Mouse (Mus musculus): ENCODE results near the gene Rap1a. TPM values are rescaled to one million over a fixed set of nuclear protein-coding genes. Genes with fewer than 3 reads are reported as not detected.

The Rap1a gene
- total and polyA plus RNA-seq, 2 experiments from 2014 or later: 19.0 to 78.6 TPM

GRCm38 (mm10) chr3:105818130-105819004, 17.2 kb upstream of the Rap1a start:
- H3K4me2 ChIP-seq (ENCODE audit: low read depth, low read length): no peak overlapping the region
- no peak overlapping the region for H3K4me3 ChIP-seq (ENCODE audit: low read length)
- no peak overlapping the region for H3K27ac ChIP-seq
- no peak overlapping the region for H3K9ac ChIP-seq (replicated peaks; ENCODE audit: low read length)
- no peak for ATAC-seq
- no peaks in the 10 kb centered on the region for H3K4me1 ChIP-seq (ENCODE audit: insufficient read depth, low read length)
- TF ChIP-seq CTCF (IDR thresholded peaks at IDR 0.05; ENCODE audit: low read depth): no peak
- H3K27me3 ChIP-seq (ENCODE audit: insufficient read depth, low read length): no peaks in the 10 kb centered on the region
- H3K36me3 ChIP-seq (ENCODE audit: insufficient read depth, low read length): no peaks in the 10 kb centered on the region
- 64% methylated on average over 6 of the region's 6 CpGs for WGBS
- H3K9me3 ChIP-seq (ENCODE audit: low read length): no peaks in the 10 kb centered on the region
- no peak for DNase-seq (ENCODE audit: low spot score)

GRCm38 (mm10) chr3:105816089-105816488, 15.0 kb upstream of the Rap1a start:
- TF ChIP-seq CTCF (IDR thresholded peaks at IDR 0.05; ENCODE audit: low read depth): no peak
- H3K9me3 ChIP-seq (ENCODE audit: low read length): no peaks in the 10 kb centered on the region
- DNase-seq (ENCODE audit: low spot score): no peak
- WGBS: 68% methylated on average over 8 of the region's 8 CpGs
- no peaks in the 10 kb centered on the region for H3K4me1 ChIP-seq (ENCODE audit: insufficient read depth, low read length)
- H3K27ac ChIP-seq: no peak overlapping the region
- H3K36me3 ChIP-seq (ENCODE audit: insufficient read depth, low read length): no peaks in the 10 kb centered on the region
- H3K4me2 ChIP-seq (ENCODE audit: low read depth, low read length): no peak overlapping the region
- H3K4me3 ChIP-seq (ENCODE audit: low read length): no peak overlapping the region
- H3K27me3 ChIP-seq (ENCODE audit: insufficient read depth, low read length): no peaks in the 10 kb centered on the region
- no peak for ATAC-seq
- no peak overlapping the region for H3K9ac ChIP-seq (replicated peaks; ENCODE audit: low read length)

- ATAC-seq (no peak), DNase-seq (ENCODE audit: low spot score) (no peak)
- no peak overlapping the region for H3K9ac ChIP-seq (replicated peaks; ENCODE audit: low read length)
- no peaks in the 10 kb centered on the region for H3K4me1 ChIP-seq (ENCODE audit: insufficient read depth, low read length)
- no peak for TF ChIP-seq CTCF (IDR thresholded peaks at IDR 0.05; ENCODE audit: low read depth)
- no peaks in the 10 kb centered on the region for H3K27me3 ChIP-seq (ENCODE audit: insufficient read depth, low read length)
- no peaks in the 10 kb centered on the region for H3K9me3 ChIP-seq (ENCODE audit: low read length)
- no peak overlapping the region for H3K4me3 ChIP-seq (ENCODE audit: low read length)
- 83% methylated on average over 10 of the region's 10 CpGs for WGBS
- no peak overlapping the region for H3K27ac ChIP-seq
- H3K4me2 ChIP-seq (ENCODE audit: low read depth, low read length): no peak overlapping the region
- no peaks in the 10 kb centered on the region for H3K36me3 ChIP-seq (ENCODE audit: insufficient read depth, low read length)
Measured at GRCm38 (mm10) chr3:105815236-105815904, 14.2 kb upstream of the Rap1a start.

- ATAC-seq (no peak), DNase-seq (ENCODE audit: low spot score) (no peak)
- Histone ChIP-seq H3K4me1 (ENCODE audit: insufficient read depth, low read length) (no peaks in the 10 kb centered on the region), H3K27me3 (ENCODE audit: insufficient read depth, low read length) (no peaks in the 10 kb centered on the region), H3K36me3 (ENCODE audit: insufficient read depth, low read length) (no peaks in the 10 kb centered on the region), H3K4me2 (ENCODE audit: low read depth, low read length) (no peak overlapping the region), H3K9ac (replicated peaks; ENCODE audit: low read length) (no peak overlapping the region), H3K9me3 (ENCODE audit: low read length) (no peaks in the 10 kb centered on the region), H3K27ac (no peak overlapping the region), H3K4me3 (ENCODE audit: low read length) (no peak overlapping the region)
- TF ChIP-seq CTCF (IDR thresholded peaks at IDR 0.05; ENCODE audit: low read depth): no peak
- WGBS: 88% methylated on average over 2 of the region's 2 CpGs
Measured at GRCm38 (mm10) chr3:105811146-105811545, 10.0 kb upstream of the Rap1a start.

- H3K4me2 ChIP-seq (ENCODE audit: low read depth, low read length): no peak overlapping the region
- no peak overlapping the region for H3K4me3 ChIP-seq (ENCODE audit: low read length)
- TF ChIP-seq CTCF (IDR thresholded peaks at IDR 0.05; ENCODE audit: low read depth): no peak
- no peak overlapping the region for H3K9ac ChIP-seq (replicated peaks; ENCODE audit: low read length)
- no peak for DNase-seq (ENCODE audit: low spot score)
- no peak for ATAC-seq
- no peaks in the 10 kb centered on the region for H3K9me3 ChIP-seq (ENCODE audit: low read length)
- WGBS: 80% methylated on average over 14 of the region's 14 CpGs
- H3K27ac ChIP-seq: no peak overlapping the region
- H3K27me3 ChIP-seq (ENCODE audit: insufficient read depth, low read length): no peaks in the 10 kb centered on the region
- no peaks in the 10 kb centered on the region for H3K4me1 ChIP-seq (ENCODE audit: insufficient read depth, low read length)
- no peaks in the 10 kb centered on the region for H3K36me3 ChIP-seq (ENCODE audit: insufficient read depth, low read length)
Measured at GRCm38 (mm10) chr3:105808179-105809037, 7.3 kb upstream of the Rap1a start.

GRCm38 (mm10) chr3:105807672-105808071, 6.5 kb upstream of the Rap1a start:
- no peaks in the 10 kb centered on the region for H3K4me1 ChIP-seq (ENCODE audit: insufficient read depth, low read length)
- H3K9me3 ChIP-seq (ENCODE audit: low read length): no peaks in the 10 kb centered on the region
- H3K4me2 ChIP-seq (ENCODE audit: low read depth, low read length): no peak overlapping the region
- no peak overlapping the region for H3K9ac ChIP-seq (replicated peaks; ENCODE audit: low read length)
- H3K27me3 ChIP-seq (ENCODE audit: insufficient read depth, low read length): no peaks in the 10 kb centered on the region
- H3K27ac ChIP-seq: no peak overlapping the region
- TF ChIP-seq CTCF (IDR thresholded peaks at IDR 0.05; ENCODE audit: low read depth): no peak
- no peak for DNase-seq (ENCODE audit: low spot score)
- ATAC-seq: no peak
- H3K4me3 ChIP-seq (ENCODE audit: low read length): no peak overlapping the region
- no peaks in the 10 kb centered on the region for H3K36me3 ChIP-seq (ENCODE audit: insufficient read depth, low read length)
- 89% methylated on average over 1 of the region's 1 CpGs for WGBS

Measured in hindbrain, postnatal 0 days (tissue).